Mouse (Mus musculus): Measurements from ENCODE around the gene Maff. TPM values are rescaled to one million over a fixed set of nuclear protein-coding genes. Genes with fewer than 3 reads are reported as not detected.

Maff gene
- polyA plus RNA-seq, 1 experiment from 2014 or later, result 2.2 TPM

- WGBS, result 90% methylated on average over 5 of the region's 5 CpGs
- H3K27ac ChIP-seq (replicated peaks; ENCODE audit: low read depth, low read length), result no peak overlapping the region
- no peak overlapping the region for H3K4me3 ChIP-seq (ENCODE audit: low read depth, low read length)
- DNase-seq (ENCODE audit: low spot score), result no peak
- no peaks in the 10 kb centered on the region for H3K9me3 ChIP-seq (ENCODE audit: control insufficient read depth, low read length)
- H3K36me3 ChIP-seq (ENCODE audit: control insufficient read depth, insufficient read depth, low read length), result no peaks in the 10 kb centered on the region
- H3K9ac ChIP-seq (ENCODE audit: low read length), result no peak overlapping the region
- no peak for ATAC-seq (ENCODE audit: insufficient number of reproducible peaks, low FRiP score, low TSS enrichment, low read depth)
- H3K27me3 ChIP-seq (ENCODE audit: control insufficient read depth, insufficient read depth, low read length), result peaks cover 10% of the 10 kb centered on the region
- peaks cover 14% of the 10 kb centered on the region; the same call in 1 of the 2 replicates for H3K4me1 ChIP-seq (ENCODE audit: control insufficient read depth, insufficient read depth, low read length)
- no peak overlapping the region for H3K4me2 ChIP-seq (ENCODE audit: low read depth, severe bottlenecking)
Observed at GRCm38 (mm10) chr15:79353690-79354305, 7.4 kb downstream of the Maff start.

GRCm38 (mm10) chr15:79354619-79355018 is 8.2 kb downstream of the Maff start:
- Histone ChIP-seq H3K27me3 (ENCODE audit: control insufficient read depth, insufficient read depth, low read length) (peaks cover 10% of the 10 kb centered on the region), H3K36me3 (ENCODE audit: control insufficient read depth, insufficient read depth, low read length) (no peaks in the 10 kb centered on the region), H3K9me3 (ENCODE audit: control insufficient read depth, low read length) (no peaks in the 10 kb centered on the region), H3K27ac (replicated peaks; ENCODE audit: low read depth, low read length) (no peak overlapping the region), H3K4me3 (ENCODE audit: low read depth, low read length) (no peak overlapping the region), H3K9ac (ENCODE audit: low read length) (no peak overlapping the region), H3K4me2 (ENCODE audit: low read depth, severe bottlenecking) (no peak overlapping the region), H3K4me1 (ENCODE audit: control insufficient read depth, insufficient read depth, low read length) (peaks cover 14% of the 10 kb centered on the region; the same call in 1 of the 2 replicates)
- ATAC-seq (ENCODE audit: insufficient number of reproducible peaks, low FRiP score, low TSS enrichment, low read depth), result no peak
- no peak for DNase-seq (ENCODE audit: low spot score)
- 78% methylated on average over 4 of the region's 4 CpGs for WGBS

- Histone ChIP-seq H3K27me3 (ENCODE audit: control insufficient read depth, insufficient read depth, low read length) (peaks cover 10% of the 10 kb centered on the region), H3K4me2 (ENCODE audit: low read depth, severe bottlenecking) (peak overlapping the region; percentile 89; the same call in 1 of the 2 replicates), H3K36me3 (ENCODE audit: control insufficient read depth, insufficient read depth, low read length) (peaks cover 2% of the 10 kb centered on the region; the same call in 1 of the 2 replicates), H3K9ac (ENCODE audit: low read length) (no peak overlapping the region; the same call in 1 of the 2 replicates), H3K4me3 (ENCODE audit: low read depth, low read length) (no peak overlapping the region), H3K4me1 (ENCODE audit: control insufficient read depth, insufficient read depth, low read length) (peaks cover 16% of the 10 kb centered on the region; the same call in 1 of the 2 replicates), H3K9me3 (ENCODE audit: control insufficient read depth, low read length) (no peaks in the 10 kb centered on the region), H3K27ac (replicated peaks; ENCODE audit: low read depth, low read length) (no peak overlapping the region)
- 76% methylated on average over 8 of the region's 8 CpGs for WGBS
- DNase-seq (ENCODE audit: low spot score) (no peak), ATAC-seq (ENCODE audit: insufficient number of reproducible peaks, low FRiP score, low TSS enrichment, low read depth) (no peak)
Observed at GRCm38 (mm10) chr15:79356481-79356880, 10.1 kb downstream of the Maff start.

GRCm38 (mm10) chr15:79357036-79357911 is 10.9 kb downstream of the Maff start:
- Histone ChIP-seq H3K4me1 (ENCODE audit: control insufficient read depth, insufficient read depth, low read length) (peaks cover 16% of the 10 kb centered on the region; the same call in 1 of the 2 replicates), H3K27ac (replicated peaks; ENCODE audit: low read depth, low read length) (0 out of 2 replicates have a peak overlapping the region, but pooled peaks have one; percentile 21), H3K4me3 (ENCODE audit: low read depth, low read length) (peak overlapping the region; percentile 45), H3K36me3 (ENCODE audit: control insufficient read depth, insufficient read depth, low read length) (peaks cover 5% of the 10 kb centered on the region; the same call in 1 of the 2 replicates), H3K4me2 (ENCODE audit: low read depth, severe bottlenecking) (peak overlapping the region; percentile 89), H3K9ac (ENCODE audit: low read length) (peak overlapping the region; percentile 44), H3K9me3 (ENCODE audit: control insufficient read depth, low read length) (no peaks in the 10 kb centered on the region), H3K27me3 (ENCODE audit: control insufficient read depth, insufficient read depth, low read length) (peaks cover 10% of the 10 kb centered on the region)
- DNase-seq (ENCODE audit: low spot score) (peak; percentile 86), ATAC-seq (ENCODE audit: insufficient number of reproducible peaks, low FRiP score, low TSS enrichment, low read depth) (peak; percentile 74)
- WGBS, result 0% methylated on average over 74 of the region's 77 CpGs

GRCm38 (mm10) chr15:79357974-79358690 is 11.7 kb downstream of the Maff start:
- no peak for ATAC-seq (ENCODE audit: insufficient number of reproducible peaks, low FRiP score, low TSS enrichment, low read depth)
- peak overlapping the region; percentile 44; the same call in 1 of the 2 replicates for H3K9ac ChIP-seq (ENCODE audit: low read length)
- H3K27ac ChIP-seq (replicated peaks; ENCODE audit: low read depth, low read length), result no peak overlapping the region
- no peaks in the 10 kb centered on the region for H3K9me3 ChIP-seq (ENCODE audit: control insufficient read depth, low read length)
- peak overlapping the region; percentile 89 for H3K4me2 ChIP-seq (ENCODE audit: low read depth, severe bottlenecking)
- peaks cover 10% of the 10 kb centered on the region for H3K27me3 ChIP-seq (ENCODE audit: control insufficient read depth, insufficient read depth, low read length)
- peaks cover 8% of the 10 kb centered on the region; the same call in 1 of the 2 replicates for H3K36me3 ChIP-seq (ENCODE audit: control insufficient read depth, insufficient read depth, low read length)
- H3K4me3 ChIP-seq (ENCODE audit: low read depth, low read length), result 0 out of 2 replicates have a peak overlapping the region, but pooled peaks have one; percentile 45
- no peak for DNase-seq (ENCODE audit: low spot score)
- WGBS, result 43% methylated on average over 12 of the region's 12 CpGs
- peaks cover 16% of the 10 kb centered on the region; the same call in 1 of the 2 replicates for H3K4me1 ChIP-seq (ENCODE audit: control insufficient read depth, insufficient read depth, low read length)

- Histone ChIP-seq H3K9me3 (ENCODE audit: control insufficient read depth, low read length) (no peaks in the 10 kb centered on the region), H3K4me3 (ENCODE audit: low read depth, low read length) (no peak overlapping the region), H3K27ac (replicated peaks; ENCODE audit: low read depth, low read length) (no peak overlapping the region), H3K36me3 (ENCODE audit: control insufficient read depth, insufficient read depth, low read length) (peaks cover 11% of the 10 kb centered on the region), H3K4me1 (ENCODE audit: control insufficient read depth, insufficient read depth, low read length) (peaks cover 16% of the 10 kb centered on the region; the same call in 1 of the 2 replicates), H3K4me2 (ENCODE audit: low read depth, severe bottlenecking) (no peak overlapping the region), H3K27me3 (ENCODE audit: control insufficient read depth, insufficient read depth, low read length) (peaks cover 10% of the 10 kb centered on the region), H3K9ac (ENCODE audit: low read length) (no peak overlapping the region)
- WGBS, result 49% methylated on average over 6 of the region's 6 CpGs
- DNase-seq (ENCODE audit: low spot score) (no peak), ATAC-seq (ENCODE audit: insufficient number of reproducible peaks, low FRiP score, low TSS enrichment, low read depth) (no peak)
Observed at GRCm38 (mm10) chr15:79359954-79360353, 13.5 kb downstream of the Maff start.

- H3K27ac ChIP-seq (replicated peaks; ENCODE audit: low read depth, low read length), result no peak overlapping the region
- H3K4me1 ChIP-seq (ENCODE audit: control insufficient read depth, insufficient read depth, low read length), result peaks cover 16% of the 10 kb centered on the region; the same call in 1 of the 2 replicates
- ATAC-seq (ENCODE audit: insufficient number of reproducible peaks, low FRiP score, low TSS enrichment, low read depth) (no peak), DNase-seq (ENCODE audit: low spot score) (no peak)
- WGBS, result 68% methylated on average over 7 of the region's 7 CpGs
- H3K9ac ChIP-seq (ENCODE audit: low read length), result no peak overlapping the region
- H3K36me3 ChIP-seq (ENCODE audit: control insufficient read depth, insufficient read depth, low read length), result peaks cover 11% of the 10 kb centered on the region
- no peak overlapping the region for H3K4me3 ChIP-seq (ENCODE audit: low read depth, low read length)
- H3K9me3 ChIP-seq (ENCODE audit: control insufficient read depth, low read length), result no peaks in the 10 kb centered on the region
- H3K27me3 ChIP-seq (ENCODE audit: control insufficient read depth, insufficient read depth, low read length), result peaks cover 10% of the 10 kb centered on the region
- H3K4me2 ChIP-seq (ENCODE audit: low read depth, severe bottlenecking), result no peak overlapping the region
Observed at GRCm38 (mm10) chr15:79360371-79360770, 13.9 kb downstream of the Maff start.

- DNase-seq (ENCODE audit: low spot score) (no peak), ATAC-seq (ENCODE audit: insufficient number of reproducible peaks, low FRiP score, low TSS enrichment, low read depth) (no peak)
- Histone ChIP-seq H3K4me3 (ENCODE audit: low read depth, low read length) (no peak overlapping the region), H3K27me3 (ENCODE audit: control insufficient read depth, insufficient read depth, low read length) (peaks cover 10% of the 10 kb centered on the region), H3K27ac (replicated peaks; ENCODE audit: low read depth, low read length) (no peak overlapping the region), H3K36me3 (ENCODE audit: control insufficient read depth, insufficient read depth, low read length) (peaks cover 11% of the 10 kb centered on the region), H3K4me1 (ENCODE audit: control insufficient read depth, insufficient read depth, low read length) (peaks cover 16% of the 10 kb centered on the region; the same call in 1 of the 2 replicates), H3K9me3 (ENCODE audit: control insufficient read depth, low read length) (no peaks in the 10 kb centered on the region), H3K4me2 (ENCODE audit: low read depth, severe bottlenecking) (no peak overlapping the region), H3K9ac (ENCODE audit: low read length) (no peak overlapping the region)
- 60% methylated on average over 4 of the region's 4 CpGs for WGBS
Observed at GRCm38 (mm10) chr15:79361023-79361422, 14.6 kb downstream of the Maff start.

Data from limb, embryonic 11.5 days (tissue).